Mouse (Mus musculus): ENCODE measurements at regions not wholly inside any gene's neighbourhood (a gene's known extent, or its start where the extent isn't known, plus 50 kb on each side); places are given as distances from the start of the nearest gene placed in this dataset.

- Histone ChIP-seq H3K4me1 (ENCODE audit: control insufficient read depth, insufficient read depth, low read length) (no peaks in the 10 kb centered on the region), H3K4me3 (ENCODE audit: control insufficient read depth, low read depth, low read length) (no peak overlapping the region), H3K27ac (ENCODE audit: control insufficient read depth, insufficient read depth, low read depth, low read length) (no peak overlapping the region), H3K27me3 (ENCODE audit: control insufficient read depth, insufficient read depth, low read length) (no peaks in the 10 kb centered on the region), H3K36me3 (ENCODE audit: control insufficient read depth, insufficient read depth, low read length) (no peaks in the 10 kb centered on the region)
- TF ChIP-seq CTCF (IDR thresholded peaks at IDR 0.05; ENCODE audit: control insufficient read depth, insufficient read depth, insufficient replicate concordance, low read depth, low read length) (no peak), POLR2A (IDR thresholded peaks at IDR 0.05; ENCODE audit: control insufficient read depth, low read depth, low read length) (no peak)
These were observed 660.2 kb downstream of the Magi1 start for GRCm38 (mm10) chr6:93623541-93623940.

- Histone ChIP-seq H3K27ac (ENCODE audit: control insufficient read depth, insufficient read depth, low read depth, low read length) (no peak overlapping the region), H3K4me3 (ENCODE audit: control insufficient read depth, low read depth, low read length) (no peak overlapping the region), H3K36me3 (ENCODE audit: control insufficient read depth, insufficient read depth, low read length) (no peaks in the 10 kb centered on the region), H3K4me1 (ENCODE audit: control insufficient read depth, insufficient read depth, low read length) (no peaks in the 10 kb centered on the region), H3K27me3 (ENCODE audit: control insufficient read depth, insufficient read depth, low read length) (no peaks in the 10 kb centered on the region)
- TF ChIP-seq POLR2A (IDR thresholded peaks at IDR 0.05; ENCODE audit: control insufficient read depth, low read depth, low read length) (no peak), CTCF (IDR thresholded peaks at IDR 0.05; ENCODE audit: control insufficient read depth, insufficient read depth, insufficient replicate concordance, low read depth, low read length) (no peak)
These were observed 666.8 kb downstream of the Magi1 start for GRCm38 (mm10) chr6:93616926-93617325.

GRCm38 (mm10) chr6:93600376-93600775, 657.1 kb upstream of the Adamts9 start:
- Histone ChIP-seq H3K4me3 (ENCODE audit: control insufficient read depth, low read depth, low read length) (no peak overlapping the region), H3K27me3 (ENCODE audit: control insufficient read depth, insufficient read depth, low read length) (no peaks in the 10 kb centered on the region), H3K27ac (ENCODE audit: control insufficient read depth, insufficient read depth, low read depth, low read length) (peak overlapping the region; percentile 72), H3K36me3 (ENCODE audit: control insufficient read depth, insufficient read depth, low read length) (no peaks in the 10 kb centered on the region), H3K4me1 (ENCODE audit: control insufficient read depth, insufficient read depth, low read length) (peaks cover 6% of the 10 kb centered on the region)
- TF ChIP-seq CTCF (IDR thresholded peaks at IDR 0.05; ENCODE audit: control insufficient read depth, insufficient read depth, insufficient replicate concordance, low read depth, low read length) (no peak), POLR2A (IDR thresholded peaks at IDR 0.05; ENCODE audit: control insufficient read depth, low read depth, low read length) (no peak)

GRCm38 (mm10) chr6:93599371-93599770, 656.1 kb upstream of the Adamts9 start:
- Histone ChIP-seq H3K27ac (ENCODE audit: control insufficient read depth, insufficient read depth, low read depth, low read length) (peak overlapping the region; percentile 85), H3K27me3 (ENCODE audit: control insufficient read depth, insufficient read depth, low read length) (no peaks in the 10 kb centered on the region), H3K4me3 (ENCODE audit: control insufficient read depth, low read depth, low read length) (peak overlapping the region; percentile 69), H3K4me1 (ENCODE audit: control insufficient read depth, insufficient read depth, low read length) (peaks cover 6% of the 10 kb centered on the region), H3K36me3 (ENCODE audit: control insufficient read depth, insufficient read depth, low read length) (no peaks in the 10 kb centered on the region)
- TF ChIP-seq POLR2A (IDR thresholded peaks at IDR 0.05; ENCODE audit: control insufficient read depth, low read depth, low read length), result no peak
- no peak for TF ChIP-seq CTCF (IDR thresholded peaks at IDR 0.05; ENCODE audit: control insufficient read depth, insufficient read depth, insufficient replicate concordance, low read depth, low read length)

- Histone ChIP-seq H3K27me3 (ENCODE audit: control insufficient read depth, insufficient read depth, low read length) (no peaks in the 10 kb centered on the region), H3K36me3 (ENCODE audit: control insufficient read depth, insufficient read depth, low read length) (no peaks in the 10 kb centered on the region), H3K27ac (ENCODE audit: control insufficient read depth, insufficient read depth, low read depth, low read length) (no peak overlapping the region), H3K4me1 (ENCODE audit: control insufficient read depth, insufficient read depth, low read length) (no peaks in the 10 kb centered on the region), H3K4me3 (ENCODE audit: control insufficient read depth, low read depth, low read length) (no peak overlapping the region)
- TF ChIP-seq CTCF (IDR thresholded peaks at IDR 0.05; ENCODE audit: control insufficient read depth, insufficient read depth, insufficient replicate concordance, low read depth, low read length) (no peak), POLR2A (IDR thresholded peaks at IDR 0.05; ENCODE audit: control insufficient read depth, low read depth, low read length) (no peak)
These were observed 646.6 kb upstream of the Adamts9 start for GRCm38 (mm10) chr6:93589935-93590334.

GRCm38 (mm10) chr6:93586871-93587270, 643.6 kb upstream of the Adamts9 start:
- no peaks in the 10 kb centered on the region for H3K27me3 ChIP-seq (ENCODE audit: control insufficient read depth, insufficient read depth, low read length)
- TF ChIP-seq POLR2A (IDR thresholded peaks at IDR 0.05; ENCODE audit: control insufficient read depth, low read depth, low read length), result no peak
- no peak for TF ChIP-seq CTCF (IDR thresholded peaks at IDR 0.05; ENCODE audit: control insufficient read depth, insufficient read depth, insufficient replicate concordance, low read depth, low read length)
- no peak overlapping the region for H3K27ac ChIP-seq (ENCODE audit: control insufficient read depth, insufficient read depth, low read depth, low read length)
- peaks cover 2% of the 10 kb centered on the region; the same call in 1 of the 2 replicates for H3K4me1 ChIP-seq (ENCODE audit: control insufficient read depth, insufficient read depth, low read length)
- H3K4me3 ChIP-seq (ENCODE audit: control insufficient read depth, low read depth, low read length), result no peak overlapping the region
- H3K36me3 ChIP-seq (ENCODE audit: control insufficient read depth, insufficient read depth, low read length), result no peaks in the 10 kb centered on the region

- H3K4me1 ChIP-seq (ENCODE audit: control insufficient read depth, insufficient read depth, low read length), result peaks cover 2% of the 10 kb centered on the region; the same call in 1 of the 2 replicates
- H3K36me3 ChIP-seq (ENCODE audit: control insufficient read depth, insufficient read depth, low read length), result no peaks in the 10 kb centered on the region
- H3K4me3 ChIP-seq (ENCODE audit: control insufficient read depth, low read depth, low read length), result no peak overlapping the region
- no peak overlapping the region for H3K27ac ChIP-seq (ENCODE audit: control insufficient read depth, insufficient read depth, low read depth, low read length)
- H3K27me3 ChIP-seq (ENCODE audit: control insufficient read depth, insufficient read depth, low read length), result no peaks in the 10 kb centered on the region
- TF ChIP-seq CTCF (IDR thresholded peaks at IDR 0.05; ENCODE audit: control insufficient read depth, insufficient read depth, insufficient replicate concordance, low read depth, low read length), result no peak
- no peak for TF ChIP-seq POLR2A (IDR thresholded peaks at IDR 0.05; ENCODE audit: control insufficient read depth, low read depth, low read length)
These were observed 637.8 kb upstream of the Adamts9 start for GRCm38 (mm10) chr6:93581141-93581540.

- Histone ChIP-seq H3K27me3 (ENCODE audit: control insufficient read depth, insufficient read depth, low read length) (no peaks in the 10 kb centered on the region), H3K4me3 (ENCODE audit: control insufficient read depth, low read depth, low read length) (no peak overlapping the region), H3K4me1 (ENCODE audit: control insufficient read depth, insufficient read depth, low read length) (peaks cover 2% of the 10 kb centered on the region; the same call in 1 of the 2 replicates), H3K27ac (ENCODE audit: control insufficient read depth, insufficient read depth, low read depth, low read length) (no peak overlapping the region), H3K36me3 (ENCODE audit: control insufficient read depth, insufficient read depth, low read length) (no peaks in the 10 kb centered on the region)
- no peak for TF ChIP-seq CTCF (IDR thresholded peaks at IDR 0.05; ENCODE audit: control insufficient read depth, insufficient read depth, insufficient replicate concordance, low read depth, low read length)
- TF ChIP-seq POLR2A (IDR thresholded peaks at IDR 0.05; ENCODE audit: control insufficient read depth, low read depth, low read length), result no peak
These were observed 637.4 kb upstream of the Adamts9 start for GRCm38 (mm10) chr6:93580716-93581115.

Data from testis, adult 2 months (tissue).